Mouse (Mus musculus) thymus, adult 2 months (tissue): ENCODE data around the gene Treml4. TPM values are rescaled to one million over a fixed set of nuclear protein-coding genes. Genes with fewer than 3 reads are reported as not detected.

Experiments used
- DNase-seq: peaks from one replicate; pipeline ENCODE4 v3.0.0; 2021
- H3K27ac ChIP-seq: fragments of 200-500 bp; 2 replicates; pipeline ENCODE4 v1.5.1; 2012; ENCODE audit warnings: low read length, control low read depth; ENCODE audit not compliant: control insufficient read depth, insufficient read depth
- H3K27me3 ChIP-seq: fragments of 200-500 bp; 2 replicates; pipeline ENCODE4 v1.6.1; 2012; ENCODE audit warnings: mild to moderate bottlenecking, low read length, moderate library complexity, mixed read lengths; ENCODE audit not compliant: control insufficient read depth, insufficient read depth
- H3K36me3 ChIP-seq: fragments of 200-500 bp; 2 replicates; pipeline ENCODE4 v1.6.1; 2012; ENCODE audit warnings: mild to moderate bottlenecking, low read length, moderate library complexity; ENCODE audit not compliant: control insufficient read depth, insufficient read depth
- H3K4me1 ChIP-seq: fragments of 200-500 bp; replicated peaks from 2 replicates; pipeline ENCODE4 v1.6.1; 2012; ENCODE audit warnings: low read length; ENCODE audit not compliant: control insufficient read depth, insufficient read depth
- H3K4me3 ChIP-seq: fragments of 200-500 bp; 2 replicates; pipeline ENCODE4 v1.5.1; 2012; ENCODE audit warnings: mild to moderate bottlenecking, low read length, control low read depth, moderate library complexity; ENCODE audit not compliant: control insufficient read depth, insufficient read depth
- CTCF ChIP-seq: fragments of 200-500 bp; IDR thresholded peaks from 2 replicates; pipeline ENCODE4 v1.5.1; 2012; ENCODE audit warnings: mild to moderate bottlenecking, control low read depth, low read length, moderate library complexity, borderline replicate concordance; ENCODE audit not compliant: control insufficient read depth, poor library complexity, insufficient read depth; ENCODE audit errors: extremely low read depth
- POLR2A ChIP-seq: fragments of 200-500 bp; IDR thresholded peaks from 2 replicates; pipeline ENCODE4 v1.6.1; 2012; ENCODE audit warnings: mild to moderate bottlenecking, low read length, control low read depth, moderate library complexity; ENCODE audit not compliant: control insufficient read depth, poor library complexity, insufficient read depth; ENCODE audit errors: extremely low read depth
- WGBS: fragments of 180-500 bp; shearing (Covaris S2); methylation state at CpG from one replicate; pipeline ENCODE4 v1.1.7; 2018; 5-methylcytosine and 5-hydroxymethylcytosine counted together
- polyA plus RNA-seq: library from polyadenylated mRNA; depleted of rRNA; stranded (reverse); fragments of >200 nt; gene quantifications from 2 replicates; pipeline ENCODE4 v1.2.3, GENCODE M21; 2012; rRNA removed

Treml4 gene
- polyA plus RNA-seq: 4.3 and 4.7 TPM in 2 replicates

DNA sequence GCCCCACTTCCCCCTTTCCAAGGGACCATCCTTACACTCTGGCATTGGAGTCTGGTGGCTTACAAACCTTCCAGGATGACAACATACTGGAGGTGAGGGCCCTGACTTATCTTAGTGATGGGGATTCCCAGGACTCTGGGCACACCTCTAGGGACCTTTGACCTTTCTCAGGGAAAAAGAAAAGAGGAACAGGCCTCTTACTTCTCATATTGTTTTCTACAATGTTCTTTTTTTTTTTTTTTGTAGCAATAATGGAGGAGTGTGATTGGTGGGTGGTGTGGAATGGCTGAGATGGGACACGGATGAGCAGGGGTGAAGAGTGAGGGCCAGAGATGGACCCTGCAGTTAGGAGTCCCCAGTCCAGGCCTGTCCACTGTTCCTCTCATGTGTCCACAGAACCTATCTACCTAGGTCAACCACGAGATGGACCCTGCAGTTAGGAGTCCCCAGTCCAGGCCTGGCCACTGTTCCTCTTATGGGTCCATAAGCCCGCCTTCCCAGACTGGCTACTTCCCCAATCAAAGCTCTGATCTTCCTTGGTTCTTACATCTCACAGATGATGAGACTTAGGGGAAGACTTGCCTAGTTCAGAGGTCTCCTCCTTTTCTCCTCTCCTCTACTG, at the start of gene Treml4:
Gene Treml4 (plus strand): TSS at position 555 of the 622 bp plus-strand sequence.
- Histone ChIP-seq H3K27ac (no peak within 1 kb of the TSS), H3K4me1 (no peaks in the 10 kb centered on the region), H3K4me3 (no peak within 1 kb of the TSS), H3K36me3 (no peaks in the 10 kb centered on the region), H3K27me3 (no peaks in the 10 kb centered on the region)
- TF ChIP-seq POLR2A (no peak), CTCF (no peak)
- WGBS: 89% methylated on average over 3 of the region's 3 CpGs
- DNase-seq: no peak

DNA sequence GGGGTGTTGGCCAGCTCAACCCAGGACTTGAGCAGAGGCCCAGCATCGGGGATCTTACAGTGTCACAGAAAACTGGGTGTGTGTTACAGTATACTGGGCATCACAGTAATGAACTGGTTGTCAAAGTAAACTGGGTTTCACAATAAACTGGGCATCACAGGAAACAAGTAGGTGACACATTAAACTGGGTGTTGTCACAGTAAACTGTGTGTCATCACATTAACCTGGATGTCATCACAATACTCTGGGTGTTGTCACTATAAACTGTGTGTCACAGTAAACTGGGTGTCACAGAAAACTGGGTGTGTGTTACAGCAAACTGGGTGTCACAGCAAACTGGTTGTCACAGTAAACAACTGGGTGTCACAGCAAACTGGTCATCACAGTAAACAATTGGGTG, 48.7 kb upstream of the Treml4 start:
- Histone ChIP-seq H3K27ac (no peak overlapping the region), H3K36me3 (no peaks in the 10 kb centered on the region), H3K4me1 (no peaks in the 10 kb centered on the region), H3K4me3 (no peak overlapping the region), H3K27me3 (no peaks in the 10 kb centered on the region)
- whole genome bisulfite sequencing: 88% methylated on average over 1 of the region's 1 CpGs
- TF ChIP-seq CTCF: no peak
- TF ChIP-seq POLR2A: no peak
- DNase-seq: no peak

DNA sequence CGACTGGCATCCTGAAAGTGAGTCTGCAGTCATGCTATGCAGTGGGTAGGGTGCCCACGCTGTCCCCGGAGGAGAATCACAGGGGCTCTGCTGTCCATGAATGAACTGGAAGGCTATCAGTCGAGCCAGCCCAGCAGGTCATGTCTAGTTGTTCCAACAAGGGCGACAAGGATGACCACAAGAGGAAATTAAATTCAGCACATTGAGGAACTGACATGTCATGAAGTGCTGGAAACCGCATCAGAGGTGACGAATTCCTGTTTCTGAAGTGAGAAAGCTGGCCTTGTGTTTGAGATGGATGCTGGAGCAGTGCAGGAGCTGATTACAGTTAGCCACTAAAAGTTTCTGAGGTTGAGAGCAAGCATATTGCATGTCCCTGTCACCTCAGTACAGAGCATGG, 33.4 kb upstream of the Treml4 start:
- WGBS: 22% methylated on average over 7 of the region's 7 CpGs
- no peak overlapping the region for H3K27ac ChIP-seq
- no peak for TF ChIP-seq POLR2A
- TF ChIP-seq CTCF: no peak

DNA sequence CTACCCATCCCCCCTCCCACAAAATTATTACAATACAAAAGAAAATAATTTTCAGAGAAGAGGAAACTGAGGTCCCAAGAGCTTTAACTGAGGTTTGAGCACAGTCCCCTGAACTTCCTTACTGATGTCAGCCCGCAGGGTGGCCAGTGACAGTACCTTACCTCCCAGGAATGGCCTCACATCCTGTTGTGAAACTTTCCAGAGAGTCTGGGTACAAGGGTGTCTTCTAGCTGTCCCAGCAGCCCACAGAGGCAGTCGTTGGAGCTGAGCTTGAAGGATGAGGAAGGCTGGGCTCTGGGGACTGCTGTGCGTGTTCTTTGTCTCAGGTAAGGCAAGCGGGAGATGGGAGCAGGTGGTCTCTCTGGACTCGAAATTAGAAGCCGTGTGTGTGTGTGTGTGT, 31.6 kb upstream of the Treml4 start, which contains the start of gene Trem1:
Gene Trem1 (plus strand): TSS at position 251 of the 400 bp plus-strand sequence.
- H3K36me3 ChIP-seq: no peaks in the 10 kb centered on the region
- no peak for TF ChIP-seq CTCF
- no peaks in the 10 kb centered on the region for H3K4me1 ChIP-seq
- DNase-seq: no peak
- H3K27ac ChIP-seq: no peak within 1 kb of the TSS
- 48% methylated on average over 6 of the region's 6 CpGs for WGBS
- H3K27me3 ChIP-seq: no peaks in the 10 kb centered on the region
- no peak within 1 kb of the TSS for H3K4me3 ChIP-seq

More for the DNA sequence above, 33.4 kb upstream of the Treml4 start:
- Histone ChIP-seq H3K36me3 (no peaks in the 10 kb centered on the region), H3K27me3 (no peaks in the 10 kb centered on the region), H3K4me3 (no peak overlapping the region), H3K4me1 (no peaks in the 10 kb centered on the region)
- DNase-seq: no peak

DNA sequence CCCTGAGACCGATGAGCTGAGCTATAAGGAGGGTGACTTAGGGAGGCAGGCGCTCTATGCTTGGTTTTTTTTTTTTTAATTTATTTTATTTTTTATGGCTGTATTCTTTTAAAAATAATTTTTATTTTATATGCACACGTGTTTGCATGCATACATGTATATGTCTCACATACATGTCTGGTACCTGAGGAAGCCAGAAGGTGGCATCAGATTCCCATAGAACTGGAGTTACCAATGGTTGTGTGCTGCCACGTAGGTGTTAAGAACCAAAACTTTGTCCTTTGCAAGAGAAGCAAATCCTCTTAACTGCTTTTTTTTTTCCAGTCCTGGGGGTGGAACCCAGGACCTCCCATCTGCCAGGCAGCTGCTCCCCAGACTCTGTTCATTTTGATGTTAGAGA, 30.3 kb upstream of the Treml4 start:
- DNase-seq: no peak
- Histone ChIP-seq H3K4me3 (no peak overlapping the region), H3K27me3 (no peaks in the 10 kb centered on the region), H3K27ac (no peak overlapping the region), H3K36me3 (no peaks in the 10 kb centered on the region), H3K4me1 (no peaks in the 10 kb centered on the region)
- TF ChIP-seq POLR2A (no peak), CTCF (no peak)
- 97% methylated on average over 4 of the region's 4 CpGs for WGBS

DNA sequence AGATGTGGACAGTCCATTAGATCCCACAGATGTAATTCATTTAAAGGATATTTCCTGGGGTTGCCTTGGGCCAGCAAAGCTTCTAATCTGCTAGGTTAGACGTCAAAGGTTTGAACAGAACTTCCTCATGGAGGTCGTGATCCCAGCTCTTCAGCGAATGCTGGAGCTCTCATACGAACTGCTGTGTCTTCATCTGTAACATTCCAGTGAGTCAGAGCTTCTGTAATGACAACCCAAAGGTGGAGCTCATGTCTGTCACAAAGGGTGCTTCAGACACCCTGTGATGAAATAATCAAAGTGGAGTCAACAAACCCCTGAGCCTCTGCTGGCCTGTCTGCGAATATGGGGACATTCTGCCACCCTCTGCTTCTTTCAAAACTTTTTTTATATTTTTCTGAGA, 29.5 kb upstream of the Treml4 start:
- no peak for DNase-seq
- Histone ChIP-seq H3K4me3 (no peak overlapping the region), H3K27ac (no peak overlapping the region), H3K27me3 (no peaks in the 10 kb centered on the region), H3K36me3 (no peaks in the 10 kb centered on the region), H3K4me1 (no peaks in the 10 kb centered on the region)
- 87% methylated on average over 5 of the region's 5 CpGs for WGBS
- TF ChIP-seq CTCF (no peak), POLR2A (no peak)

DNA sequence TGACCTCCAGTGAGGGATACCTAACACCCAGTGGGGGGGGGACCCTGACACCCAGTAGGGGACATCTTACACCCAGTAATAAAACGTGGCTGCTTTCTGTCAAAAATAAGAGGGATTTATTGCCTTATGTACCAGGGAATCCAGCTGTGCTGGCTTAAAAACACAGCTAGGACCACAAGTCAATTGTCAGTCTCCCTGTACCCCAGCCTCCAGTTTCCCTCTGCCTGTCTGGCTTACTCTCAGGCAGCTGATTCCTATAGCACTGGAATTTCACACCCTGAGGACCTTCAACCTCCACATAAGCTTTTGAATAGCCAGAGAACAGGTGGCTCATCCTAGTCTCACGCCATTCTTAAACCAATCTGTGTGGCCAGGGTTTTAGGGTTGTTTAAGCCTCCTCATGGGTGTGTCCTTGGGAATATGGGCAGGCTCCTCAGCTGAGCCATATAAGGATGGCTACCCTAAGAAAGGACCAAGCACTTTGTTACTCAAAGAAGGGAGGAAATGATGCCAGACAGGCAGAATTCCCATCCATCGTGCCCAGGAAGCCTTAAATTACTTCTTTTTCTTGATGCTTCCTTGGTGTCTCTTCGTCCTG, 28.2 kb upstream of the Treml4 start:
- DNase-seq: no peak
- Histone ChIP-seq H3K4me1 (no peaks in the 10 kb centered on the region), H3K4me3 (no peak overlapping the region), H3K27ac (no peak overlapping the region), H3K27me3 (no peaks in the 10 kb centered on the region), H3K36me3 (no peaks in the 10 kb centered on the region)
- no peak for TF ChIP-seq POLR2A
- 82% methylated on average over 4 of the region's 4 CpGs for WGBS
